Mouse (Mus musculus): ENCODE data around the gene Mfn2. TPM values are rescaled to one million over a fixed set of nuclear protein-coding genes. Genes with fewer than 3 reads are reported as not detected.
"Not testable (repeated sequence)": the region's sequence is repeated elsewhere in the genome, so short reads cannot be mapped to it uniquely, and the experiment has no call there.

Gene Mfn2
- total RNA-seq, 2 experiments from 2014 or later = 670 to 699 TPM

DNA sequence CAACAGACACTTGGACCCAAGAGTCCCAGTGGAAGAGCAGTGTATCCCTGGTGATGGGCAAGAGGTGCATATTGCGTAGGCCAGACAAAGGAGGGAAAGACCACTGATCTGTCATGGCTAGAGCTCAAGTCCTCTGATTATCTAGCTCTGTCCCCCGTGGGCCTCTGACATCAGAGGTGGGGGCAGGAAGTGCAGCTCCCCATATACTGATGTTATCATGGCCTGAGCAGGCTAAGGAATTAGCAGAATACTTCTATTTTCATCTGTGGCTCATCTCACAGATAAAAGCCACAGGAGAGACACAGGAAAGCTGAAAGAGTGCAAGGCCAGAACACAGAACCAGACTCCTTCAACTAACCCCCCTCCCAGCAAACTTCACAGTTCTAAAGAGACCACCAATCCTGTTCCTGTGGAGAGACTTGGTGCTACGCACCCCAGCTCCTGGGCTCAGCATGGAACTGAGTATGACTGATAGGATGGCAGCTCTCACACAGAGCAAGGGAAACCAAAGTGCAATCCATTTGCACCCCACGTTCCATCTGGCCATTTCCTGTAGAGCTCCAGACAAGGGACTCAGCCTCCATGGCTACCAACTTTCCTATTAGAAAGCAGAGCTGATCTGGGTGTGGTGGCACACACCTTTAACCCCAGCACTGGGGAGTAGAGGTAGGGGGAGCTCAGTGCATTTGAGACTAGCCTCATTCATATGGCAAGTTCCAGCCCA lies 28.5 kb downstream of the Mfn2 start:
- intact Hi-C loops (cut with DNase I) = no loop called here
- DNase-seq = no peak

DNA sequence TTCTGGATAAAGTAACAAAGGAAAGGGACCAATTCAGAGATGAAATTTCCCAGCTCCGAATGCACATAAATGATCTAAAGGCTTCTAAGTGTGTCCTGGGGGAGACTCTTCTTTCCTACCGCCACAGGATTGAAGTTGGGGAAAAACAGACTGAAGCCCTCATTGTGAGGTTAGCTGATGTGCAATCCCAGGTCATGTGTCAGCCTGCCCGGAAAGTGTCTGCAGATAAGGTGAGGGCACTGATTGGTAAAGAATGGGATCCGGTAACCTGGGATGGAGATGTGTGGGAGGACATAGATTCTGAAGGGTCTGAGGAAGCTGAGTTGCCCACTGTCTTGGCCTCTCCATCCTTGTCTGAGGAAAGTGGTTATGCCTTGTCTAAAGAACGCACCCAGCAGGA lies 35.3 kb downstream of the Mfn2 start:
- no peak for DNase-seq
- intact Hi-C loops (cut with DNase I) = loop anchor here (2.0 to 5.0 kb wide), 3 partner anchors 18 to 462 kb away; partner anchors contain the start of gene 2510039O18Rik

DNA sequence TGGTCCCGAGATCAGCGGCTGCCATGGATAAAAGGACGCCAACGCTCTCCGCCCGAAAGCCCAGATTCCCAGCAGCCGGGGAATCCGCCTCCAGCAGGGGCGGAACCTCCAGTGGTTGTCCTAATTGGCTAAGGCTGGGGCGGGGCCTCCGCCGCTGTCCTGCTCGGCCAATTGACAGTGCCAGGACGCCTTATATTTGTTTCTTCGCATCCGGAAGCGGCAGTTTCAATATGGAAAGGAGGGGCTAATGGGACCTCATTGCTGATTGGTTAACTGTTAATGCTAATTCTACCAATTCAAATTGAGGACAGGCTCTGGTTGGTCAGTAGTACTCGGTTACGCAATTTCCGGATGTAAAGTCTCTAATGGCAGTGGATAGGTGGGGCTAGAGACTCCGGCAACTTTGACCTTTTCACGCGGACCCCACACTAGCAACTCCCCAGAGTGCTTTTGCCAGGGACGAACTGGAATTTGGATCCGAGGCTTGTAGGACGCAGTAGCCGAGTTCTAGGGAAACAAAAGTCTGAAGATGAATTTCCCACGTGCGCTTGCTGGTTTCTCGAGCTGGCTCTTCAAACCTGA lies 36.0 kb downstream of the Mfn2 start, which contains the start of the genes Miip and Fv1:
TSS of gene Miip (minus strand) at position 367 of the 582 bp plus-strand sequence.
TSS of gene Fv1 (plus strand) at position 530 of the 582 bp plus-strand sequence.
- intact Hi-C loops (cut with DNase I) = loop anchor here (2.0 to 5.0 kb wide), 3 partner anchors 18 to 461 kb away; partner anchors contain the start of gene 2510039O18Rik
- peak; percentile 89 to 90 for DNase-seq

DNA sequence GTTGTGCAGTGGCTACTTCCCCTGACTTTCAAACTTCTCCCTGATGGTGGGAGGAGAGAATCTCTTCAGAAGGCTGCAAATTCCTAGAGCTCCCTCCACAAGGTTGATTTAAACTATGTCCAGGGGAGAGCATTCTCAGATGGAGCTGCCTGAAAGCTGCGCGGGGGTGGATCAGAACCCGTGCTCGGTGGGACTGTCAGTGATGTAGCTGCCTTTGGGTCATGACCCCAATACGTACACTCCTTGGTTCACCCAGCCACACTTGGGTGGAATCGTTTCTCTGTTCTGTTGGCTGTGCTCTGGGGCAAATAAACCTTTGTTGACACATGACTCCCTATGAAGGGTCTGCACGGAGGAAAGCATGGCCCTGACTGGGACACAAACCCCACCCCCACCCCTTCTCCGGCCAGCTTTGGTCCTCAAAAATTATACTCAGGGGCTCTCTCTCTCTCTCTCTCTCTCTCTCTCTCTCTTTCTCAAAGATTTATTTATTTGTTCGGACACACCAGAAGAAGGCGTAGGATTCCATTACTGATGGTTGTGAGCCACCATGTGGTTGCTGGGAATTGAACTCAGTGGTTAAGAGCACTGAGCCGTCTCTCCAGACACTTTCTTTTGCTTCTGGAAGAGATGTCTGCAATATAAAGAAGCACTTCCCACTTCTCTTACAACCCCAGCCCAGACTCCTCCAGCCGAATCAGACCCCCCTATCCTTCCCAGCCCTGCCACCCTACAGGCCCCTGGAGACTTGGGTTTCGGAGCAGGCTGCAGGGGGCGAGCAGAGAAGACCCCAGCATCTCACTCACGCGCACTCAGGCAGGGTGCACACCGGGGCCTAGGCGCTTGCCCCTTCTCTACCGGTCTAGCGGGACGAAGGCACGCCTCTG lies 36.7 kb downstream of the Mfn2 start:
- DNase-seq = no peak
- intact Hi-C loops (cut with DNase I) = loop anchor here (2.0 to 5.0 kb wide), 3 partner anchors 17 to 461 kb away; partner anchors contain the start of gene 2510039O18Rik

DNA sequence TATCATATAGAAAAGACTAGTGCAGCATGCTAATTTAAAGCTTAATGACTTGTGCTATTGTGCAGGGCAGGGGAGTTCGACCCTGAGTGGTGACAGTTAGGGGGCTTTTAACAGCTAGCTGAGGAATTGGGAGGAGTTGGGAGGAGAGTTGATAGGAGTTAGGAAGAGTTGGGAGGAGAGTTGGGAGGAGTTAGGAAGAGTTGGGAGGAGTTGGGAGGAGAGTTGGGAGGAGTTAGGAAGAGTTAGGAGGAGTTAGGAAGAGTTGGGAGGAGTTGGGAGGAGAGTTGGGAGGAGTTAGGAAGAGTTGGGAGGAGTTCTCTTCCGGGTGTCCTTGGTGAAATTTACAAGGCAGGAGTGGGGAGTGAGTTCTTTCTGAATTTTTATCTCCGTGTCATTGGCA lies 37.7 kb downstream of the Mfn2 start:
- intact Hi-C loops (cut with DNase I) = loop anchor here (5.0 kb wide), 1 partner anchor 459 kb away; no protein-coding TSS in a partner anchor
- DNase-seq = not testable (repeated sequence)

DNA sequence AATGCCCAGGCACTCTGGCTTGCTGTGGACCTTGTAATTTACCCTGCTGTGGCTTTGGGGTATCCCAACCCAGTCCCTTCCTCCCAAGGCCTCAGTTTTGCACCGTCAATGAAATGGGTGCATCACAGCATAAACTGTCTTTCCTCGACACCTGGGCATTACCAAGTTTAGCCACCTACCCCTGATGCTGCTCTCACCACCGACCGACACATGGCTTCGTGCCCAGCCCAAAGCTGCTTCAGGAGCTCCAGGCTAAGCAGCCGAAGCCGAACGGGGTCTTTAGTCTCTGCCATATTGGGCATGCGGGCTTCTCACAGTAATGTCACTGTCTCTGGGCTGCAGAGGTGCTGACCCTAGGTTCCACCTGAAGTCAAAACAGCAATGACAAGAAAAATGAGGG lies 38.4 kb downstream of the Mfn2 start:
- DNase-seq = no peak
- intact Hi-C loops (cut with DNase I) = loop anchor here (5.0 kb wide), 1 partner anchor 459 kb away; no protein-coding TSS in a partner anchor

DNA sequence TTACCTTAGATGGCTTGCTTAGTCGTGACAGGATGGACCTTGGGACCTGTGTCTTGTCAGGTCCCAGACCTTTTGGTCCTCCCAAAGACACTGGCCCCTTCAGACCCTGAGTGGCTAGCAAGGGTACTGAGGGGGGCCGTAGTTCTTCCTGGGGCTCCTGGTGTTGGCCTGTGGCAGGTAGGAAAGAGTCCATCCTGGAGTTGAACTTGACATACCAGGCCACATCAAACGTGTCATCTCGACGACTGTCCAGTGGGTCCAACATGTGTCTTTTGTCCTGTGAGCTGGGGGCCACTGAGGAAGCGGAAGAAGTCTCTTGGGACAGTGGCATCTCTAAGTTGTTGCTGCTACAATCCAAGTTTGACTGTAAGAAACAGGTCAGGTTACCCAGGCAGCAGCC lies 38.9 kb downstream of the Mfn2 start:
- DNase-seq = no peak
- intact Hi-C loops (cut with DNase I) = loop anchor here (5.0 kb wide), 1 partner anchor 458 kb away; no protein-coding TSS in a partner anchor

DNA sequence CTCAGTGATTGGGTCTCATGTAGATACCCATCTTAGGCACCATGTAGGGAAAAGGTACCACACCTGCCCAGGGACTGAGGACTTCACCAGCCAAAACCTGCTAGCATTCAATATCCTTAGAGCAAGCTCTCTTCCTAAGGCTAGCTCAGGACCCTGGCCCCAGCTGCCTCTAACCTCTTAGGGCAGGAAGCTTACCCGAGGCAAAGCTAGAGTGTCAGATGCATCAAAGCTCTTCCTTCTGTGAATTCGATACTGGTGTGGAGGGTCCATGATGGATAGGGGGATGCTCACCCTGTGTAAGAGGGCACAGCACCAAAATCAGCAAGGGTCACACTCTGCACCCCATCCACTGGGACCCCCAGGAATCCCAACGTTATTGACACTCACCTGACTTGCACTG lies 42.5 kb downstream of the Mfn2 start:
- intact Hi-C loops (cut with DNase I) = no loop called here
- no peak for DNase-seq

DNA sequence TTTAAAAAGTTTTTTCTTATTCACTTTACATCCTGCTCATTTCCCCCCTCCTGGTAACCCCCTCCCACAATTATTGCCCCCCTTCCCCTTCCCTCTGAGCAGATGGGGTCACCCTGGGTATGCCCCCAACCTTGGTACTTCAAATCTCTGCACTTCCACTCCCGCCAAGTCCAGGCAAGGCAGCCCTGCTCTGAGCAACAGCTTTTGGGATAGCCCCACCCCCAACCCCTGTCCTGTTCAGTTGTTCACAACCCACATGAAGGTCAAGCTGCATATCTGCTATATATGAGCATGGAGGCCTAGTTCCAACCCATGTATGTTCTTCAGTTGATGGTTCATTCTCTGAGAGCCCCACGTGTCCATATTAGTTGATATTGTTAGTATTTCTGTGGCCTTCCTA lies 53.7 kb downstream of the Mfn2 start:
- no peak for DNase-seq
- intact Hi-C loops (cut with DNase I) = loop anchor here (2.0 kb wide), 1 partner anchor 18 kb away; the partner anchor contains the start of genes Fv1 and Miip

DNA sequence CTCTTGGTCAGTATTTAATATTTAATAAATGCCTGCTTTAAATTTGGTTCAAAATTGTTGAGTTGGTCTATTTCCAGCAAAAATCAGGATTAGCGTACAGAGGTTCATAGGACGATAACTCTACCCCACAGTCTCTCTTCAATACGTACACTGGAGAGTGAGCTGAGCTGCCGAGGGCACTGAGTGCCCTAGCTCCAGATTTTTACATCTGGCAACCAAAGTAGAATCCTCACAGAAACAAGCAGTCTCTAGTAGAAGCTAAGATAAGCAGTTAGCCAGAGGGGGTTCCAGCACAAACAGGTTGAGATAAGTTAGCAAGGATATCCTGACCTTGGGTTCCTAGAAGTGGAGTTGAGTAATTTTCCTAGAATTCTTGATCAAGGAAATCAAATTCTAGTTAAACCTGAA lies 55.9 kb downstream of the Mfn2 start:
- no peak for DNase-seq
- intact Hi-C loops (cut with DNase I) = loop anchor here (5.0 to 10.0 kb wide), 2 partner anchors 36 to 404 kb away; no protein-coding TSS in a partner anchor

DNA sequence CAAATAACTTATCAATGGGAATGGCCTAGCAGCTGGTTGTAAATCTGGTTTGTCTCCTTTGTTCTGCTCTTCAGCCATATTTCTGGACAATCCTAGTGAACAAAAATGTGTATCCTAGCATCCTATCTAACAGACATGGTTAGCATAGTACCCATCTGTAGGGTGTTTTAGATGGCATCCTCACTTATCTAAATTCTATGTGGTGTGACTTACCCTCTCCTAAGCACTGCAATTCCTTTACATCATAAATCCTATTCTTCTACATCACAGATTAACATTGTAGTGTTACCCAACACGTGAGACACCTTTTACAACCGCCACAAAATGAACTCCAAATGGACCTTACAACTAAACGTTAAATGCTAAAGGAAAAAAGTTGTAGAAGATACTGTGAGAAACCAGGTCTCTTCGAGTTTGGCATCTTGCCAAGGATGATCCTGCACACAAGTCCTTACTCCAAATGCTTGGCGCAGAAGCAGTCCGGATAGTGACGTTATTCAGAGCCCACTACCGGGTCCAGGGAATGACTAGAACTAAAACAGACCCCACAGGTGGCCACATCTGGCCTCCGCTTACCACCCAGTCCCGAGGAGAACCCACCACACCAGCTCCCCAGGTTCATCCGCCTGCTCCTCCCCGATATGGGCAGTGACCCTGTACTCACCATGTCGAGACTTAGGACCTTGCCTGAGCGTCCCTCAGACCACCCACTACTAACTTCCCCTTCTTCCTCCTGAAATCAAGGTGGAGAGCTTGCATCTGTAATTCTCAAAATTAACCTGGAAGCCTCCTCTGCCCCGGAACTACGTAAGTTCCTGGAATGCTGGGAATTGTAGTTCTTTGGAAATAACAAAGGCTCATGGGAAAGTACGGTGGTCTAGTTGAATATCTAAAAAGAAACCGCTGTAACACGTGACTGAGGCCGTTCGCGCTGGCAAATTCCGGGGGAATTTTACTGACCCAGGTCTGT lies 56.6 kb downstream of the Mfn2 start, which contains the start of gene Zfp933:
TSS of gene Zfp933 (minus strand) at position 753 of the 970 bp plus-strand sequence.
- peak; percentile 68 to 76 for DNase-seq
- intact Hi-C loops (cut with DNase I) = loop anchor here (5.0 to 10.0 kb wide), 2 partner anchors 36 to 403 kb away; no protein-coding TSS in a partner anchor

DNA sequence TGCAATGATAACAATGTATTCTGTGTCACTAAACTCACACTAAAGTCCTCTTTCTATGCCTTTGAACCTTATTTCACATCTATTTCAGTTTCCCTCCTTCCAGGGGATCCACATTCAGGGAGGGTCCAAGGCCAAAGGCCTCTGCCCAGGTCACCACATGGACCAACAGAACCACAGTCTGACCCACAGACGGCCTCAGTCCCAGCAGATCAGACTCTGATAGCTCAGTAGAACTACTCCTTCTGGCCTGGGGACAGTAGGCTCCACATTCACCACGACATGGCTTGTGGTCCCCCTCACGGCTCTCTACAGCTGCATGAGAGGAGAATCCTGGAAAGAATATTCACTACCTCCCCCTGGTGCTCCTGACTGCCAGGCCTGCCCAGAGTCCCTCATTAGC lies 61.6 kb downstream of the Mfn2 start:
- intact Hi-C loops (cut with DNase I) = loop anchor here (10.0 kb wide), 1 partner anchor 398 kb away; no protein-coding TSS in a partner anchor
- no peak for DNase-seq

DNA sequence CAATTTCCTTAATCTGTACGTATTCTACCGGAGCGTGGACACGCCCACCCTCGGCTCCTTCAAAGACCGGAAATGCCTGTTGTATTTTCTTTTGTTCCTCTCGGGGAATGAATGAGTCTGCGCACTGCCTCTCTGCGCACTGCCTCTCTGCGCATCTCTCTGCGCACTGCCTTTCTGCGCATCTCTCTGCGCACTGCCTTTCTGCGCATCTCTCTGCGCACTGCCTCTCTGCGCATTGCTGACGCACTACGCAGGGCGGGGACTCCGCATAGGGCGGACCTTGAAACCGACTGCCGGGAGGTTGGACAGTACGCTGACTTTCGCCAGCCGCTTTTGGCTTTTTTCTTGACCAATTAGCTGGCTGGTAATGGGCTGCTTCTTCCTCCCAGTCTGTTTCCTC lies 65.2 kb downstream of the Mfn2 start:
- intact Hi-C loops (cut with DNase I) = not testable (repeated sequence)
- DNase-seq = peak; percentile 17 to 22

DNA sequence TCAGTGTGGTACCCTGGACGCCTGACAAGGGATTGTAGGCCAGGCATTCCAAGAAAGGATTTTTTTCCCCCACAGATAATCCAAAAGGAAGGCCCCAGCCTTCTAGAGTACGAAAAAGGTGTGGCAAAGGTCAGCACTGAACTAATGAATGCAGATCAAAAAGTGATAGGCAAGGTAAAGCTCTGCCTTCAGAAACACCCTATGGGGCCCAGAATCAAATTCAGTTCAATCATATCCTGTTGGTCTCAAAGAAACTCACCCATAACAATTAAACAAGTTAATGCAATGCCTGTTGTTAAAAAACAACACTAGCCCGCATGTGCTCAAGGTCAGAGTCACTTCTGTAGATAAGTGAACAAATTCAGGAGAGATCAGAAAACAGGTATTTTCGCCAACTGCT lies 80.1 kb downstream of the Mfn2 start:
- no peak for DNase-seq
- intact Hi-C loops (cut with DNase I) = no loop called here

Other genes starting within 250 kb of the Mfn2 start
- gene Zfp534, start 202.2 kb downstream of the Mfn2 start, total RNA-seq (2021) = not detected
- gene Zfp984, start 94.9 kb downstream of the Mfn2 start, total RNA-seq (2021) = 1 to 10 TPM; 2.4 to 2.7 TPM
- gene Zfp933, start 56.3 kb downstream of the Mfn2 start, total RNA-seq (2021) = 10 to 100 TPM; 10.5 to 13.3 TPM
- 1 to 10 TPM; 7.6 to 8.6 TPM for gene Miip, start 35.9 kb downstream of the Mfn2 start, total RNA-seq (2021)
- gene Fv1, start 35.7 kb downstream of the Mfn2 start, total RNA-seq (2021) = 10 to 100 TPM; 16.1 to 18.3 TPM
- 10 to 100 TPM; 71.3 to 89.9 TPM for gene Plod1, start 32.1 kb upstream of the Mfn2 start, total RNA-seq (2021)
- gene 2510039O18Rik, start 36.2 kb upstream of the Mfn2 start, total RNA-seq (2021) = 10 to 100 TPM; 37.2 to 41.2 TPM
- gene Nppb, start 81.1 kb upstream of the Mfn2 start, total RNA-seq (2021) = 100 to 1,000 TPM in 1 of 2 experiments, 10 to 100 TPM in 1; 93.0 to 227 TPM
- 1,000 to 10,000 TPM; 1,742 to 1,804 TPM for gene Nppa, start 96.0 kb upstream of the Mfn2 start, total RNA-seq (2021)
- 1 to 10 TPM; 8.0 to 9.3 TPM for gene Clcn6, start 134.1 kb upstream of the Mfn2 start, total RNA-seq (2021)
- gene Mthfr, start 134.4 kb upstream of the Mfn2 start, total RNA-seq (2021) = 10 to 100 TPM in 1 of 2 experiments, 1 to 10 TPM in 1; 9.2 to 13.1 TPM
- gene Agtrap, start 183.3 kb upstream of the Mfn2 start, total RNA-seq (2021) = 10 to 100 TPM; 45.1 to 49.3 TPM
- gene Mad2l2, start 225.7 kb upstream of the Mfn2 start, total RNA-seq (2021) = 10 to 100 TPM; 10.6 to 11.9 TPM
- under 1 TPM; 0.05 to 0.11 TPM for gene Draxin, start 226.0 kb upstream of the Mfn2 start, total RNA-seq (2021)
- 10 to 100 TPM; 38.9 to 40.3 TPM for gene Fbxo6, start 247.4 kb upstream of the Mfn2 start, total RNA-seq (2021)